Mouse (Mus musculus) hindbrain, embryonic 14.5 days (tissue): ENCODE data around the gene Bloc1s6. TPM values are rescaled to one million over a fixed set of nuclear protein-coding genes. Genes with fewer than 3 reads are reported as not detected.
A peak's percentile ranks its signal among the peaks of the same experiment; 100 is the strongest.

Source experiments
- ATAC-seq: fragments of 200-750 bp; cut with Nextera tagmentation; 2 replicates; pipeline ENCODE4 v1.8.0; 2017; ENCODE audit warnings: moderate number of reproducible peaks, mild to moderate bottlenecking, moderate TSS enrichment, moderate library complexity; ENCODE audit not compliant: low FRiP score
- DNase-seq: peaks from one replicate; pipeline ENCODE4 v3.0.0-alpha.2; 2015; ENCODE audit warnings: low spot score
- H3K27ac ChIP-seq: fragments of 300-500 bp; sonication (generic); 2 replicates; pipeline ENCODE4 v1.5.1; 2014; ENCODE audit warnings: mild to moderate bottlenecking, moderate library complexity
- H3K27me3 ChIP-seq: fragments of 300-500 bp; sonication (generic); 2 replicates; pipeline ENCODE4 v1.6.1; 2014; ENCODE audit warnings: mild to moderate bottlenecking, low read length, mixed read lengths; ENCODE audit not compliant: control insufficient read depth, insufficient read depth
- H3K36me3 ChIP-seq: fragments of 300-500 bp; sonication (generic); replicated peaks from 2 replicates; pipeline ENCODE4 v1.6.1; 2014; ENCODE audit not compliant: control insufficient read depth, insufficient read depth
- H3K4me1 ChIP-seq: fragments of 300-500 bp; sonication (generic); replicated peaks from 2 replicates; pipeline ENCODE4 v1.6.1; 2014; ENCODE audit warnings: antibody characterized with exemption, low read length, mixed read lengths; ENCODE audit not compliant: control insufficient read depth, insufficient read depth
- H3K4me2 ChIP-seq: fragments of 300-500 bp; sonication (generic); replicated peaks from 2 replicates; pipeline ENCODE4 v1.6.1; 2014; ENCODE audit warnings: mild to moderate bottlenecking, moderate library complexity
- H3K4me3 ChIP-seq: fragments of 300-500 bp; sonication (generic); replicated peaks from 2 replicates; pipeline ENCODE4 v1.5.1; 2014; ENCODE audit warnings: mild to moderate bottlenecking, low read length
- H3K9ac ChIP-seq: fragments of 300-500 bp; sonication (generic); 2 replicates; pipeline ENCODE4 v1.6.1; 2014
- H3K9me3 ChIP-seq: fragments of 300-500 bp; sonication (generic); 2 replicates; pipeline ENCODE4 v1.6.1; 2016; ENCODE audit warnings: low read length; ENCODE audit not compliant: control insufficient read depth
- WGBS: fragments of 180-500 bp; shearing (Covaris S2); extraction: QIAGEN DNeasy Blood & Tissue Kit; methylation state at CpG from one replicate; pipeline ENCODE4 v1.1.7; 2014; 5-methylcytosine and 5-hydroxymethylcytosine counted together
- polyA plus RNA-seq: library from polyadenylated mRNA; unstranded; fragments of >200 nt; fragmentation: Nextera tagmentation; extraction: Ambion mirVana; gene quantifications from 2 replicates; pipeline ENCODE4 v1.2.1, GENCODE M21; 2014

Bloc1s6 gene
- polyA plus RNA-seq, 1 experiment from 2014 or later, result 78.4 TPM

DNA sequence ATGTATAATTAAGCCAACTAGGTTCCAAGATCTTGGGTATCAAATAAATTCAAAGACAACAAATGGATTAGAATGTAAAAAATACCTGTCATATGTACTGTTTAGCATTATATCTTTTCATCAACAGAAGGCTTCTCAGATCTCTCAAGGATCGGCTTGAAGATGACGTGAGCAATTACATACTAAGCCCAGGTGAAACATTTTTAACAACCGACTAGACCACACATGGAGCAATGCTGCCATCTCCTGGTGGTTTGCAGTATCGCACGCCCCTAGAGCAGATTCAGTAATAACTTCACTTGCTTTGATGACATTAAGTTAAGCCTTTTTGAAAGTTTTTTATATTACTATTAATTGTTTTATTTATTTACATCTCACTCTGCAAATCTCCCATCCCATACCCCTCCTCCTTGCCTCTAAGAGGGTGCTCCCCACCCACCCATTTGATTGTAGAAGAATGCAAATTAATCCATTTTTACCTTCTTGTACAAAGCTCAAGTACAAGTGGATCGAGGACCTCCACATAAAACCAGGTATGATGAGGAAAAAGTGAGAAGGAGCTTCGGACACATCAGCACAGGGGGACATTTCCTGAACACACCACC is 15.5 kb downstream of the Bloc1s6 start:
- DNase-seq, result peak; percentile 92
- Histone ChIP-seq H3K27ac (no peak overlapping the region), H3K9me3 (no peaks in the 10 kb centered on the region), H3K4me1 (no peaks in the 10 kb centered on the region), H3K9ac (no peak overlapping the region), H3K4me2 (peak overlapping the region; percentile 37), H3K36me3 (peaks cover 4% of the 10 kb centered on the region; the same call in 1 of the 2 replicates), H3K4me3 (no peak overlapping the region; the same call in 1 of the 2 replicates), H3K27me3 (no peaks in the 10 kb centered on the region)
- WGBS, result 18% methylated on average over 7 of the region's 7 CpGs
- peak; percentile 57; the same call in 1 of the 2 replicates for ATAC-seq

DNA sequence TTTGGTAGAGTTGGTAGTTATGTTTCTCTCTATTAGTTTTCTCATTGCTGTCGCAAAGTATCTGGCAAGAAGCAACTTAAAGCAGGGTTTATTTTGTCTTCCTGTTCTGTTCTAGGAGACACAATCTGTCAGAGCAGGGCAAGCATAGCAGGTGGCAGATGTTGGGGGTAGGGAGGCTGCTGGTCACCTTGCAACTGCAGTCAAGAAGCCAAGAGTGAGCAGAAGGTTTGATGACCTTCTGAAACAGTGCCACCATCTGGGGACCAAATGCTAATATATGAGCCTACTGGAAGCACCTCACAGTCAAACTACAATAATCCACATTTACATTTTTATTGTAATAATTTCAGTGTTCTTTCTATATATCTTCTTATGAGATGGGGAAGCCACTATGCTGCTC is 21.5 kb downstream of the Bloc1s6 start:
- no peak overlapping the region for H3K27ac ChIP-seq
- ATAC-seq (no peak), DNase-seq (no peak)
- no peak overlapping the region for H3K4me2 ChIP-seq
- 98% methylated on average over 1 of the region's 1 CpGs for WGBS
- peaks cover under 1% of the 10 kb centered on the region; the same call in 1 of the 2 replicates for H3K4me1 ChIP-seq
- H3K36me3 ChIP-seq, result no peaks in the 10 kb centered on the region
- no peak overlapping the region for H3K9ac ChIP-seq
- H3K4me3 ChIP-seq, result no peak overlapping the region
- H3K27me3 ChIP-seq, result peaks cover 9% of the 10 kb centered on the region
- H3K9me3 ChIP-seq, result no peaks in the 10 kb centered on the region

- WGBS, result 77% methylated on average over 3 of the region's 3 CpGs
- no peaks in the 10 kb centered on the region for H3K9me3 ChIP-seq
These were observed 24.7 kb downstream of the Bloc1s6 start for GRCm38 (mm10) chr2:122762991-122763390.

GRCm38 (mm10) chr2:122764526-122764925 is 26.2 kb downstream of the Bloc1s6 start:
- Histone ChIP-seq H3K4me2 (peak overlapping the region; percentile 77), H3K4me1 (peaks cover 7% of the 10 kb centered on the region; the same call in 1 of the 2 replicates), H3K4me3 (no peak overlapping the region), H3K9me3 (no peaks in the 10 kb centered on the region), H3K27me3 (peaks cover 27% of the 10 kb centered on the region), H3K27ac (no peak overlapping the region), H3K36me3 (no peaks in the 10 kb centered on the region), H3K9ac (no peak overlapping the region)
- WGBS, result 52% methylated on average over 6 of the region's 6 CpGs
- DNase-seq, result no peak
- no peak for ATAC-seq

More at GRCm38 (mm10) chr2:122762991-122763390, 24.7 kb downstream of the Bloc1s6 start:
- Histone ChIP-seq H3K4me3 (no peak overlapping the region), H3K36me3 (no peaks in the 10 kb centered on the region), H3K4me2 (no peak overlapping the region), H3K27me3 (peaks cover 27% of the 10 kb centered on the region), H3K9ac (no peak overlapping the region), H3K27ac (no peak overlapping the region), H3K4me1 (peaks cover 7% of the 10 kb centered on the region; the same call in 1 of the 2 replicates)
- DNase-seq, result no peak
- ATAC-seq, result no peak

DNA sequence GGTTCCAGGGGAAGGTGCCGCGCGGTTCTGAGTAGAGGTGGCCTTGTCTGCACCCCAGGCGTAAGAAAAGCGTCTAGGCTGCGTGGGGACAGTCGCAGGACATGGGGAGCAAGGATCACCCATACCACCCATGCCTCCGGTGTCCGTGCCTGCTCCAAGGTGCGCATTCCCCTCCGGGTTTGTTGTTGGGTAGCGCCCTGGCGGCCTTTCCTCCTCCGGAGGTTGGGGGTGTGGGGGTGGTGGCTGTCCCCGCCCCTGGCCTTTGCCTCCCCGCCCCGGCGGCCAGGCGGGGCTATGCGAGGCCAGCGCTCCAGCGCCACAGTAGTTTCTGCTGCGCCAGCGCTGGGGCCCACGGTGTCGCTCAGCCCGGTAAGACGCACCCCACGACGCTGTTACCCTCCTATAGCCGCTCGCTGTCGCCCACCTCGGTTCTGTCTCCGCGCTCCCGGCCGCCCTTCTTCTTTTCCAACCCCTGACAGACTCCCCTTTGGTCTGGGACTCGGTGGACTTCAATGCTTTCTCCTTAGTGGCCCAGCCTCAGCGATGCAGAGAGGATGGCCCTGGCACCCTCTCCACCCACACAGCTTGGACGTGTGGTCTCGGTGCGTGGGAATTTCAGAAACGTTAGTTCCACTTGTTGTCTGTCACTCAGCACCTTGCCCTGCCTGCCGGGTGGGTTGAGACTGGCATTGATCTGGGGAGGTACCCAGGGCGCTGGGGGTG is 26.9 kb downstream of the Bloc1s6 start, which contains the start of gene Sqor:
Sqor (plus strand) TSS at position 167 of the 723 bp plus-strand sequence.
- H3K4me1 ChIP-seq, result peaks cover 7% of the 10 kb centered on the region; the same call in 1 of the 2 replicates
- H3K4me2 ChIP-seq, result peak within 1 kb of the TSS; percentile 77
- H3K4me3 ChIP-seq, result peak within 1 kb of the TSS; percentile 34
- ATAC-seq (peak; percentile 24; the same call in 1 of the 2 replicates), DNase-seq (no peak)
- no peaks in the 10 kb centered on the region for H3K36me3 ChIP-seq
- H3K9ac ChIP-seq, result peak within 1 kb of the TSS; percentile 39; the same call in 1 of the 2 replicates
- peaks cover 27% of the 10 kb centered on the region for H3K27me3 ChIP-seq
- no peak within 1 kb of the TSS for H3K27ac ChIP-seq
- WGBS, result under 1% methylated on average over 38 of the region's 46 CpGs
- no peaks in the 10 kb centered on the region for H3K9me3 ChIP-seq

GRCm38 (mm10) chr2:122765794-122766145 is 27.5 kb downstream of the Bloc1s6 start:
- ATAC-seq (no peak), DNase-seq (no peak)
- peak overlapping the region; percentile 77 for H3K4me2 ChIP-seq
- H3K9ac ChIP-seq, result no peak overlapping the region
- peak overlapping the region; percentile 34 for H3K4me3 ChIP-seq
- no peak overlapping the region for H3K27ac ChIP-seq
- WGBS, result 35% methylated on average over 3 of the region's 3 CpGs
- H3K9me3 ChIP-seq, result no peaks in the 10 kb centered on the region
- H3K36me3 ChIP-seq, result no peaks in the 10 kb centered on the region
- H3K27me3 ChIP-seq, result peaks cover 27% of the 10 kb centered on the region
- peaks cover 7% of the 10 kb centered on the region; the same call in 1 of the 2 replicates for H3K4me1 ChIP-seq

DNA sequence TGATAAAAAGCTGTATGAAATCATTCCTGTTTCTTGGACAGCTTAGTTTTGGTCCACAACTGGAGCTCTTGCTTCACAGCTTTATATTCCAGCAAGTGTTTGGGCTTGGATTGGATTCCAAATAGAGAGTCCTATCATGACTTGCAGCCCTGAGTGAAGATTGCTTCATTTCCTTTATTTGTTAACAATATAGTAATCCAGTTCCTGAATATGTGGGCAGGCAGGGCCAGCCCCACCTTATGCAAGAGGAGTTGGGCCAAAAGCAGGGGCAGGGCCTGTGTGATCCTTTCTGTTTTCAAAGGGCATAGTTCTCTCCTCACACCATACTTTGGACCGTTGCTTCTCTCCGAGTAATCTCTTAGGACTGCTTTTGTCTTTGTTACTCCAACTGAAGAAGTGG is 32.7 kb downstream of the Bloc1s6 start:
- no peaks in the 10 kb centered on the region for H3K4me1 ChIP-seq
- no peak overlapping the region for H3K27ac ChIP-seq
- no peak overlapping the region for H3K4me2 ChIP-seq
- H3K9me3 ChIP-seq, result no peaks in the 10 kb centered on the region
- DNase-seq, result no peak
- no peak overlapping the region for H3K4me3 ChIP-seq
- peaks cover 6% of the 10 kb centered on the region; the same call in 1 of the 2 replicates for H3K27me3 ChIP-seq
- no peaks in the 10 kb centered on the region for H3K36me3 ChIP-seq
- no peak for ATAC-seq
- 86% methylated on average over 2 of the region's 2 CpGs for WGBS
- no peak overlapping the region for H3K9ac ChIP-seq

GRCm38 (mm10) chr2:122772899-122773298 is 34.6 kb downstream of the Bloc1s6 start:
- Histone ChIP-seq H3K9ac (no peak overlapping the region), H3K4me3 (no peak overlapping the region), H3K27me3 (no peaks in the 10 kb centered on the region), H3K27ac (no peak overlapping the region), H3K9me3 (no peaks in the 10 kb centered on the region), H3K4me1 (no peaks in the 10 kb centered on the region), H3K36me3 (no peaks in the 10 kb centered on the region), H3K4me2 (no peak overlapping the region)
- ATAC-seq, result no peak
- 100% methylated on average over 1 of the region's 1 CpGs for WGBS
- no peak for DNase-seq

DNA sequence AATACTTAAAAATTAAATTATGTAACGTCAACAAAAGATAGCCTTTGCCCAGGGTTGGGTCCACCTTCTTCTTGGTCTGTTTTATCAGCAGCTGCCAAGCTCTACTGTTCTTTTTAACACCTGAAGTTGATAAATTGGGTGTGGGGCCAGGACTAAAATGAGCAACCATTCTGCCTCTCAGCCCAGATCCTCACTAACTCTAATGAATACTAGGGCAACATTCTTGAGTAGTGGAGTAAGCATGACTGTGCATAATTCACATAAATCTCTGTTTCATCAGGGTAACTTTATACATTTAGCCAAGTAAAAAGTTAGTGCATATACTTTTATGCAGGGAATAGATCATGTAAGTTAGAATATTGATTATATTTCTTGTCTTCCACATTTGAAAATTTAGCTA is 37.2 kb downstream of the Bloc1s6 start:
- no peak for ATAC-seq

More for the DNA sequence above, 37.2 kb downstream of the Bloc1s6 start:
- Histone ChIP-seq H3K9ac (no peak overlapping the region), H3K4me3 (no peak overlapping the region), H3K27ac (no peak overlapping the region), H3K27me3 (no peaks in the 10 kb centered on the region), H3K4me2 (no peak overlapping the region), H3K4me1 (no peaks in the 10 kb centered on the region), H3K36me3 (no peaks in the 10 kb centered on the region), H3K9me3 (no peaks in the 10 kb centered on the region)
- no peak for DNase-seq
- 88% methylated on average over 1 of the region's 1 CpGs for WGBS
